Mouse (Mus musculus) lung, adult 10 weeks (tissue): ENCODE results near the gene Hist2h3c1. TPM values are rescaled to one million over a fixed set of nuclear protein-coding genes. Genes with fewer than 3 reads are reported as not detected.

ENCODE experiments used
- polyA plus RNA-seq: library from polyadenylated mRNA; stranded (reverse); fragments of 350-450 nt; fragmentation: Illumina TruSeq; extraction: RNeasy Lipid Tissue Mini Kit (QIAGEN cat#74804); gene quantifications from one replicate; pipeline ENCODE4 v1.2.3, GENCODE M21; 2014; ENCODE audit warnings: low read depth, low replicate concordance; ENCODE audit not compliant: insufficient read depth

Gene Hist2h3c1
- not detected for polyA plus RNA-seq

GRCm38 (mm10) chr3:96246427-96246856 lies at the start of gene Hist2h3c1:
Gene Hist2h3c1 (plus strand): TSS chr3:96246685.

GRCm38 (mm10) chr3:96219661-96220130 lies 26.8 kb upstream of the Hist2h3c1 start, which contains the start of the genes Bola1 and Hist2h2ab:
Gene Bola1 (minus strand): TSS chr3:96219709.
Gene Hist2h2ab (plus strand): TSS chr3:96219865.

GRCm38 (mm10) chr3:96220765-96221639 lies 25.5 kb upstream of the Hist2h3c1 start, which contains the start of the genes Hist2h2ac and Hist2h2be:
Gene Hist2h2ac (minus strand): TSS chr3:96220880.
Gene Hist2h2be (plus strand): TSS chr3:96221119.

GRCm38 (mm10) chr3:96238954-96239793 lies 7.3 kb upstream of the Hist2h3c1 start, which contains the start of gene Hist2h3c2:
Gene Hist2h3c2 (minus strand): TSS chr3:96239127.

GRCm38 (mm10) chr3:96239949-96240798 lies 6.3 kb upstream of the Hist2h3c1 start, which contains the start of gene Hist2h2aa2:
Gene Hist2h2aa2 (minus strand): TSS chr3:96240276.

GRCm38 (mm10) chr3:96245003-96245886 lies 1.2 kb upstream of the Hist2h3c1 start, which contains the start of gene Hist2h2aa1:
Gene Hist2h2aa1 (plus strand): TSS chr3:96245497.

GRCm38 (mm10) chr3:96262979-96263550 lies 16.6 kb downstream of the Hist2h3c1 start, which contains the start of gene Hist2h4:
Gene Hist2h4 (minus strand): TSS chr3:96263311.

GRCm38 (mm10) chr3:96268051-96268775 lies 21.7 kb downstream of the Hist2h3c1 start, which contains the start of gene Hist2h3b:
Gene Hist2h3b (plus strand): TSS chr3:96268654.

DNA sequence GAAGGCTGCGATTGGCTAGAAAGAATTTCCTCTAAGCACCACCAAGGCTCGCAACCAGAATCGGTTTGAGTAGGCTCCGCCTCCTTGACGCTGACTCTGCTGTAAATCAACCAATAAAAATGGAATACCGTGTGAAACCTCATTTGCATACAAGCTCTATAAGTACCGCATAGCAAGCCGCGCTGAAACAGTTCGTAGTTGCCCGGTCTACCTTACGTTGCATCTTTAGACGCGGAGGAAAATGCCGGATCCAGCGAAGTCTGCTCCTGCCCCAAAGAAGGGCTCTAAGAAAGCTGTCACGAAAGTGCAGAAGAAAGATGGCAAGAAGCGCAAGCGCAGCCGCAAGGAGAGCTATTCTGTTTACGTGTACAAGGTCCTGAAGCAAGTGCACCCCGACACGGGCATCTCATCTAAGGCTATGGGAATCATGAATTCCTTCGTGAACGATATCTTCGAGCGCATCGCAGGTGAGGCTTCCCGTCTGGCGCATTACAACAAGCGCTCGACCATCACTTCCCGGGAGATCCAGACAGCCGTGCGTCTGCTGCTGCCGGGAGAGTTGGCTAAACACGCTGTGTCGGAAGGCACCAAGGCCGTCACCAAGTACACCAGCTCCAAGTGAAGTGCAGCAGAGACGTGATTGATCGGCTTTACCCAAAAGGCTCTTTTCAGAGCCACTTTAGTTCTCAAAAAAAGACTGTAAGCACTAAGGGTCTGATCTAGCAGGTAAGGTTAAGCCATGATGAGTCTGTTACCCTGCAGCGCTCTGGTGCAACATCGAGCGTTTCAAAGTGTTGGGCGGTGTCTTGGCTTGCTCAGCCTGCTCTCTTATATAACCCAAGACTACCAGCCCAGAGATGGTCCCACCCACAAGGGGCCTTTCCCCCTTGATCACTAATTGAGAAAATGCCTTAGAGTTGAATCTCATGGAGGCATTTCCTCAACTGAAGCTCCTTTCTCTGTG lies 23.3 kb downstream of the Hist2h3c1 start, which contains the start of gene Hist2h2bb:
TSS of gene Hist2h2bb (plus strand) at position 242 of the 964 bp plus-strand sequence.

GRCm38 (mm10) chr3:96293787-96294186 lies 47.3 kb downstream of the Hist2h3c1 start, which contains the start of gene Fcgr1:
Gene Fcgr1 (minus strand): TSS chr3:96293969.

Other genes starting within 250 kb of the Hist2h3c1 start
- gene Vps45, start 188.2 kb upstream of the Hist2h3c1 start, polyA plus RNA-seq: 19.7 TPM
- 14.2 TPM for gene Otud7b, start 142.2 kb upstream of the Hist2h3c1 start, polyA plus RNA-seq
- gene Mtmr11, start 84.7 kb upstream of the Hist2h3c1 start, polyA plus RNA-seq: 5.5 TPM
- gene Sf3b4, start 74.4 kb upstream of the Hist2h3c1 start, polyA plus RNA-seq: 24.0 TPM
- gene Sv2a, start 65.5 kb upstream of the Hist2h3c1 start, polyA plus RNA-seq: 0.72 TPM
- gene Bola1, start 27.0 kb upstream of the Hist2h3c1 start, polyA plus RNA-seq: 43.7 TPM
- gene Hist2h2ab, start 26.8 kb upstream of the Hist2h3c1 start, polyA plus RNA-seq: not detected
- gene Hist2h2ac, start 25.8 kb upstream of the Hist2h3c1 start, polyA plus RNA-seq: not detected
- gene Hist2h2be, start 25.6 kb upstream of the Hist2h3c1 start, polyA plus RNA-seq: 6.0 TPM
- 6.1 TPM for gene Hist2h3c2, start 7.6 kb upstream of the Hist2h3c1 start, polyA plus RNA-seq
- gene Hist2h2aa2, start 6.4 kb upstream of the Hist2h3c1 start, polyA plus RNA-seq: 119 TPM
- gene Hist2h2aa1, start 1.2 kb upstream of the Hist2h3c1 start, polyA plus RNA-seq: 16.0 TPM
- gene Hist2h4, start 16.6 kb downstream of the Hist2h3c1 start, polyA plus RNA-seq: not detected
- gene Hist2h3b, start 22.0 kb downstream of the Hist2h3c1 start, polyA plus RNA-seq: not detected
- not detected for gene Hist2h2bb, start 23.1 kb downstream of the Hist2h3c1 start, polyA plus RNA-seq
- gene Fcgr1, start 47.3 kb downstream of the Hist2h3c1 start, polyA plus RNA-seq: 5.0 TPM
- not detected for gene BC107364, start 205.6 kb downstream of the Hist2h3c1 start, polyA plus RNA-seq